Mouse (Mus musculus) megakaryocyte, embryonic 14.5 days (primary cell): ENCODE results near the gene Wfdc10.

Source experiments
- FLI1 ChIP-seq: IDR thresholded peaks from 2 replicates; pipeline ENCODE4 v1.6.1; 2012; ENCODE audit warnings: low read length, inconsistent platforms, mixed read lengths
- GATA1 ChIP-seq: IDR thresholded peaks from 3 replicates; pipeline ENCODE4 v1.6.1; 2012; ENCODE audit warnings: mixed read lengths, low read length, inconsistent platforms, borderline replicate concordance

DNA sequence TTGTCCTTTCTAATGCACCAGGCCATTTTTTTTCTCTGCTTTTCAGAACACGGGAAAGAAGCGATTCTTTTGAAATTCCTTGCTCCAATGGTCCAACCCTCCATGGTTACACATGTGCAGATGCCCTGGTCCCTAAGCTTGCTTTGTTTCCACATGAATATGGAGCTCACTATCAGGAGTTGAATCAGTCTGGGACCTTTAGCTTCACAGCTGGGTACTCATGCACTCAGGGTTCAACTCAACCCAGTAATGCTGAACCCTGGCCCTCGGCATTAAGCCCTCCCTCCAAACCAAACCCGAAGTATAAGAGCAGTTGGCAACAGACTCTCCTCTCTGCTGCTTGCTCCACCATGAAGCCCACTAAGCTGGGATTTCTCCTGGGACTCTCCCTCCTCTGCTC, 42.4 kb downstream of the Wfdc10 start, which contains the start of gene Spint4:
- TF ChIP-seq GATA1 = no peak
- TF ChIP-seq FLI1 = no peak
